Mouse (Mus musculus): ENCODE measurements around the gene Foxo4. TPM values are rescaled to one million over a fixed set of nuclear protein-coding genes. Genes with fewer than 3 reads are reported as not detected.

Gene Foxo4
- total RNA-seq, 2 experiments from 2014 or later, result 6.0 to 17.1 TPM

GRCm38 (mm10) chrX:101289037-101289436, 34.7 kb downstream of the Foxo4 start:
- ATAC-seq (replicated peaks; ENCODE audit: poor library complexity), result no peak

- ATAC-seq (replicated peaks; ENCODE audit: poor library complexity), result peak; percentile 62
Observed at GRCm38 (mm10) chrX:101290111-101290510, 35.8 kb downstream of the Foxo4 start.

GRCm38 (mm10) chrX:101299055-101299454, 44.7 kb downstream of the Foxo4 start, which contains the start of gene Nlgn3:
Nlgn3 (plus strand) TSS chrX:101299168.
- peak; percentile 54 for ATAC-seq (replicated peaks; ENCODE audit: poor library complexity)

- ATAC-seq (replicated peaks; ENCODE audit: poor library complexity), result no peak
Observed at GRCm38 (mm10) chrX:101299473-101300426, 45.4 kb downstream of the Foxo4 start.

- ATAC-seq (replicated peaks; ENCODE audit: poor library complexity), result no peak
Observed at GRCm38 (mm10) chrX:101300427-101301030, 46.2 kb downstream of the Foxo4 start.

- no peak for ATAC-seq (replicated peaks; ENCODE audit: poor library complexity)
Observed at GRCm38 (mm10) chrX:101301654-101302053, 47.3 kb downstream of the Foxo4 start.

- no peak for ATAC-seq (replicated peaks; ENCODE audit: poor library complexity)
Observed at GRCm38 (mm10) chrX:101304646-101305045, 50.3 kb downstream of the Foxo4 start.

- no peak for ATAC-seq (replicated peaks; ENCODE audit: poor library complexity)
Observed at GRCm38 (mm10) chrX:101309299-101309698, 55.0 kb downstream of the Foxo4 start.

Other genes with a start within 250 kb of the Foxo4 start
- gene Tex11, start 194.9 kb upstream of the Foxo4 start, total RNA-seq (2015), result 0.05 and 0.12 TPM in 2 replicates
- 0.41 and 1.2 TPM in 2 replicates for gene Tex11, start 194.9 kb upstream of the Foxo4 start, total RNA-seq (2017)
- gene Slc7a3, start 168.5 kb upstream of the Foxo4 start, total RNA-seq (2015), result 0.27 TPM in 1 of 2 replicates, not detected in the other
- 0.41 TPM in 1 of 2 replicates, not detected in the other for gene Slc7a3, start 168.5 kb upstream of the Foxo4 start, total RNA-seq (2017)
- gene Snx12, start 32.0 kb upstream of the Foxo4 start, total RNA-seq (2015), result 39.8 and 40.7 TPM in 2 replicates
- gene Snx12, start 32.0 kb upstream of the Foxo4 start, total RNA-seq (2017), result 50.9 and 56.9 TPM in 2 replicates
- gene Gm614, start 9.5 kb downstream of the Foxo4 start, total RNA-seq (2015), result 1.0 TPM in 1 of 2 replicates, not detected in the other
- 0.91 TPM in 1 of 2 replicates, not detected in the other for gene Gm614, start 9.5 kb downstream of the Foxo4 start, total RNA-seq (2017)
- 33.6 and 40.5 TPM in 2 replicates for gene Il2rg, start 13.7 kb downstream of the Foxo4 start, total RNA-seq (2015)
- 19.2 and 28.9 TPM in 2 replicates for gene Il2rg, start 13.7 kb downstream of the Foxo4 start, total RNA-seq (2017)
- not detected in 2 replicates for gene Gm20489, start 14.5 kb downstream of the Foxo4 start, total RNA-seq (2015)
- not detected in 2 replicates for gene Gm20489, start 14.5 kb downstream of the Foxo4 start, total RNA-seq (2017)
- 54.0 and 64.0 TPM in 2 replicates for gene Med12, start 19.5 kb downstream of the Foxo4 start, total RNA-seq (2015)
- 29.2 and 31.6 TPM in 2 replicates for gene Med12, start 19.5 kb downstream of the Foxo4 start, total RNA-seq (2017)
- not detected in 2 replicates for gene Nlgn3, start 44.6 kb downstream of the Foxo4 start, total RNA-seq (2015)
- 0.24 TPM in 1 of 2 replicates, not detected in the other for gene Nlgn3, start 44.6 kb downstream of the Foxo4 start, total RNA-seq (2017)
- gene Gjb1, start 121.8 kb downstream of the Foxo4 start, total RNA-seq (2015), result not detected in 2 replicates
- gene Gjb1, start 121.8 kb downstream of the Foxo4 start, total RNA-seq (2017), result not detected in 2 replicates
- 44.6 and 47.2 TPM in 2 replicates for gene Zmym3, start 166.3 kb downstream of the Foxo4 start, total RNA-seq (2015)
- 25.1 and 30.1 TPM in 2 replicates for gene Zmym3, start 166.3 kb downstream of the Foxo4 start, total RNA-seq (2017)
- gene Nono, start 174.8 kb downstream of the Foxo4 start, total RNA-seq (2015), result 244 and 248 TPM in 2 replicates
- gene Nono, start 174.8 kb downstream of the Foxo4 start, total RNA-seq (2017), result 452 and 507 TPM in 2 replicates
- gene Itgb1bp2, start 194.6 kb downstream of the Foxo4 start, total RNA-seq (2015), result 0.88 and 1.9 TPM in 2 replicates
- 0.12 TPM in 1 of 2 replicates, not detected in the other for gene Itgb1bp2, start 194.6 kb downstream of the Foxo4 start, total RNA-seq (2017)

All from megakaryocyte progenitor cell, adult 5-6 weeks (primary cell).